Mouse (Mus musculus) olfactory bulb, adult 2 months (tissue): ENCODE measurements around the gene Lgals4. TPM values are rescaled to one million over a fixed set of nuclear protein-coding genes. Genes with fewer than 3 reads are reported as not detected.

ENCODE experiments used
- H3K27ac ChIP-seq: fragments of 200-500 bp; 2 replicates; pipeline ENCODE4 v1.5.1; 2012; ENCODE audit warnings: low read depth, low read length; ENCODE audit not compliant: insufficient read depth
- H3K4me1 ChIP-seq: fragments of 200-500 bp; 2 replicates; pipeline ENCODE4 v1.6.1; 2012; ENCODE audit warnings: low read length; ENCODE audit not compliant: control insufficient read depth, insufficient read depth
- H3K4me3 ChIP-seq: fragments of 200-500 bp; 2 replicates; pipeline ENCODE4 v1.5.1; 2012; ENCODE audit warnings: mild to moderate bottlenecking, low read depth, low read length, moderate library complexity; ENCODE audit not compliant: insufficient read depth
- CTCF ChIP-seq: fragments of 200-500 bp; IDR thresholded peaks from 2 replicates; pipeline ENCODE4 v1.5.1; 2012; ENCODE audit warnings: low read depth, mild to moderate bottlenecking, low read length, moderate library complexity; ENCODE audit not compliant: insufficient read depth
- POLR2A ChIP-seq: fragments of 200-500 bp; IDR thresholded peaks from 2 replicates; pipeline ENCODE4 v1.6.1; 2012; ENCODE audit warnings: mild to moderate bottlenecking, low read depth, low read length, moderate library complexity; ENCODE audit not compliant: insufficient read depth
- WGBS: fragments of 180-500 bp; shearing (Covaris S2); methylation state at CpG from one replicate; pipeline ENCODE4 v1.1.7; 2018; 5-methylcytosine and 5-hydroxymethylcytosine counted together
- polyA plus RNA-seq: library from polyadenylated mRNA; stranded (reverse); fragments of >200 nt; gene quantifications from 2 replicates; pipeline ENCODE4 v1.2.4, GENCODE M21; 2012; ENCODE audit warnings: low replicate concordance; ENCODE audit not compliant: missing spikeins, insufficient read depth, insufficient read length

The Lgals4 gene
- polyA plus RNA-seq, 1 experiment: not detected

DNA sequence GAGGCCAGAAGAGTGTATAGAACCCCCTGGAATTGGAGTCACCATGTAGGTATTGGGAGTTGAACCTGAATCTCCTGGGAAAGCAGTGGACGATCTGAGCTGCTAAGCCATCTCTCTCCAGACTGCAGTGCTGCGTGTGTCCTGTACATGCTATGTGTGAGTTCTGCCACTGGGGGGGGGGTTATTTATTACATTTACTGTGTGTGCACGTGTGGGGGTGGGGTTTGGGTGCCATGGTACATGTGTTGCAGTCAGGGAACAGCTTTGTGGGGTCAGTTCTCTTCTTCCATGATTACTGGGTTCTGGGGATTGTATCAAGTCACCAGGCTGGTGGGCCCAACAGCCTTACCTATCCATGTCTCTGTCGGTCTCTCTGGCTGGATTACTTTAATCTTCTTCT is 26.8 kb upstream of the Lgals4 start:
- Histone ChIP-seq H3K27ac (no peak overlapping the region), H3K4me3 (no peak overlapping the region), H3K4me1 (peaks cover 17% of the 10 kb centered on the region)
- TF ChIP-seq CTCF (no peak), POLR2A (no peak)
- WGBS: 74% methylated on average over 4 of the region's 4 CpGs

DNA sequence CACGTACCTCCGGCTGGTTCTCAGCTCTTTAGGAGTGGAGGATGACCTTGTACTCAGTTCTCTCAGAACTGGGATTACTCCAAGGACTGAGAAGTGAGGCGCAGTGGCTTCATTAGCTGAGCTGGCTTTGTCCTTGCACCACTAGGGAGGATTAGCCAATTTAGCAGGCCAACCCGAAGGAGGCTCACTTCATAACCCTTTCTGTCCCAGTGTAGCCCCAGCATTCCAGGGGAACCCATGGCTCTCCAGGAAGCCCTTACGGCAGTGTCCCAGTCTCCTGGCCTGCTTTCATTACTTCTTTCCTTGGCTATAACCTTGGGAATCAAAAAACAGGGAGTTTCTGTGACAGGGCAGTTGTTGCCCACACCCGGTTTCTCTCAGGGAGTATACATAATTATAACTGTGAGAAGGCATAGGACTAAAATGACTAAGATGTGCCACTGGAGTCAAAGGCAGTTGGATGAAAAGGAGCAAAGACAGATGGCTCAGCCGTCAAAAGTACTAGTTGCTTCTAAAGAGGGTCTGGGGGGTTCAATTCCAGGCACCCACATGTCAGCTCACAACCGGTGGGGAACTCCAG is 25.9 kb upstream of the Lgals4 start:
- TF ChIP-seq CTCF: no peak
- no peak for TF ChIP-seq POLR2A
- Histone ChIP-seq H3K27ac (peak overlapping the region; percentile 86), H3K4me1 (peaks cover 17% of the 10 kb centered on the region), H3K4me3 (peak overlapping the region; percentile 73)
- 22% methylated on average over 7 of the region's 8 CpGs for WGBS

DNA sequence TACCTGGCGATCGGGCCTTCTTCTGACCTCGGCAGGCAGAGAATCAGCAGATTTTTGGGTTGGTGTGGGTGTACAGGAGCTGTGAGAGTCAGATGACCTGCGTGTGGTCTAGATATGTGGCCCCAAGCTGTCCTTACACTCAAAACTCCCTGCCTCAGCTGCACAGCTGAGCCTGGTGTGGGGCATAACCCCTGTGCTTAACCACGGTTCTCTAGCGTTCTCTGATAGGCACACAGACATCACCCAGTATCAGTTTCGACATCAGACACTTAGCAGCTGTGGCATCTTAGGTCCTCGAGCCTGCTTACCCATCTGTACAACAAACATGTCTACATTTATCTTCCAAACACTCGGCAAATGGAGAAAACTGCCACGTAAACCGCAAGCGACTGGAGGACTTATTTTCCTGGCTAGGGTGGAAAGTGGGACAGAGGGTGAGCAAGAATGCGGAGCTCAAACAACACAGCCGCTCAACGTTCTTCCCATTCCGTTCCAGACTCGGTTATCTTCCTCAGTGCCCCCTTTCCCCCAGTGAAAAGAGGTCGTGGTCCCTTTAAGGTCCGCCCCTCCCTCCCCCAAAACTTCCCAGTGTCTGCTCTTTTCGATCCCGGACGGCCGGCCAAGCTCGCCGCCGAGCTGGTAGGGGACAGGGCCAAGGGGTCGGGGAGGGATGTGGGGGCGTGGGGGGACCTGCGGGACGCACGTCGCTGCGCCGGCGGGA is 25.3 kb upstream of the Lgals4 start, which contains the start of gene Hnrnpl:
Gene Hnrnpl, plus strand, starts transcription at position 321 of the 721 bp plus-strand sequence.
- TF ChIP-seq CTCF: no peak
- no peak for TF ChIP-seq POLR2A
- Histone ChIP-seq H3K4me3 (peak within 1 kb of the TSS; percentile 73), H3K4me1 (peaks cover 16% of the 10 kb centered on the region), H3K27ac (peak within 1 kb of the TSS; percentile 92)
- WGBS: 1% methylated on average over 35 of the region's 35 CpGs

DNA sequence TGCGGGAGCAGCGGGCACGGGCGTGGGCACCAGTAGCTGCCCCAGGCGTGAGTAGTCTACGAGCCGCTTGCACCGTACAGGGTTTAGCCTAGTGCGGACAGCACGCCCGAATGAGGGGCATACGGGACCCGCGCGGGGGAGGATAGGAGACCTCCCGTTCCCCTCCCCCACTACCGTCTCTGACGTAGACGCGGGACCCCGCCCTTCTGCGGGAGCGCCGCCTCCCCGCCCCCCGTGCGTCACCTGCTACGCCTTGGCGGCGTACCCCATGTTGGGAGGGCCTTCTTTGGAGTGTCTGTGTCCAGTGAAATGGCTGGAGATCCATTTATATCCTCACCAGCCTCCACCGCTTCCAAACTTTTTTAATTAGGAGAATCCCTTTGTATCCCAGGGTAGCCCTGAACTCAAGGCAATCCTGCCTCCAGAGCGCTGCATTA is 24.7 kb upstream of the Lgals4 start:
- peak overlapping the region; percentile 73 for H3K4me3 ChIP-seq
- H3K27ac ChIP-seq: peak overlapping the region; percentile 92
- H3K4me1 ChIP-seq: peaks cover 18% of the 10 kb centered on the region
- TF ChIP-seq CTCF (no peak), POLR2A (peak; percentile 37; the same call in 1 of the 2 replicates)
- 1% methylated on average over 30 of the region's 32 CpGs for WGBS

DNA sequence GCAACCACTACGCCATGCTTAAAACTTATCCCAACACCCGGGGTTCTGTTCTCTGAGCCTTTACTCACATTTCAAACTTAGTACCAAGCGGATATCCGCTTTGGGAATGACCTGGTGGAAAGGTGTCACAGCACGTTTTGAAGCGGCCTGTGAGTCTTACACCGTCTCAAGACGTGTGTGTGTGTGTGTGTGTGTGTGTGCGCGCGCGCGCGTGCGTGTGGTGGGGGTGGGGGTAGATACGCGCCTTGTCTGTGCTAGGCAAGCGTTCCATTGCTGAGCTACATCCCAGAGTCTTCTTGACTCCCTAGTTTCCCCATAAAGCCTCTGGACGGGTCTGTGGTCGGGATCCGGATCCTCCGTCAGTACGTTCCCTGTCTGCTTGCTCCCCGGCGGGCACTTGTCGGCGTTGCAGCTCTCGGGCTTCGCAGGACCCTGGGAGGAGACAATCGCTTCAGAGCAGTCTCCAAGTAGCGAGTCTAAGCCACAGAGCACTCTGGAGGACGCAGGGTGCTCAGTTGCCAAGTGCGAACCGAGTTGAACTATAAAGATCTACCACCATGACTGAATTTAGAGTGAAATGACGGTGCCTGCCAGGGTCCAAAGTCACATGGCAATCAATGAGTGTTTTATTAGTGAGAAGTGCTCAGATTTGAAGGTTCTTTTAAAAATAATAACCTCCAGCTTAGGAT is 24.1 kb upstream of the Lgals4 start:
- TF ChIP-seq CTCF (no peak), POLR2A (peak; percentile 16; the same call in 1 of the 2 replicates)
- Histone ChIP-seq H3K4me3 (peak overlapping the region; percentile 73), H3K27ac (peak overlapping the region; percentile 87), H3K4me1 (peaks cover 21% of the 10 kb centered on the region)
- WGBS: under 1% methylated on average over 35 of the region's 35 CpGs

DNA sequence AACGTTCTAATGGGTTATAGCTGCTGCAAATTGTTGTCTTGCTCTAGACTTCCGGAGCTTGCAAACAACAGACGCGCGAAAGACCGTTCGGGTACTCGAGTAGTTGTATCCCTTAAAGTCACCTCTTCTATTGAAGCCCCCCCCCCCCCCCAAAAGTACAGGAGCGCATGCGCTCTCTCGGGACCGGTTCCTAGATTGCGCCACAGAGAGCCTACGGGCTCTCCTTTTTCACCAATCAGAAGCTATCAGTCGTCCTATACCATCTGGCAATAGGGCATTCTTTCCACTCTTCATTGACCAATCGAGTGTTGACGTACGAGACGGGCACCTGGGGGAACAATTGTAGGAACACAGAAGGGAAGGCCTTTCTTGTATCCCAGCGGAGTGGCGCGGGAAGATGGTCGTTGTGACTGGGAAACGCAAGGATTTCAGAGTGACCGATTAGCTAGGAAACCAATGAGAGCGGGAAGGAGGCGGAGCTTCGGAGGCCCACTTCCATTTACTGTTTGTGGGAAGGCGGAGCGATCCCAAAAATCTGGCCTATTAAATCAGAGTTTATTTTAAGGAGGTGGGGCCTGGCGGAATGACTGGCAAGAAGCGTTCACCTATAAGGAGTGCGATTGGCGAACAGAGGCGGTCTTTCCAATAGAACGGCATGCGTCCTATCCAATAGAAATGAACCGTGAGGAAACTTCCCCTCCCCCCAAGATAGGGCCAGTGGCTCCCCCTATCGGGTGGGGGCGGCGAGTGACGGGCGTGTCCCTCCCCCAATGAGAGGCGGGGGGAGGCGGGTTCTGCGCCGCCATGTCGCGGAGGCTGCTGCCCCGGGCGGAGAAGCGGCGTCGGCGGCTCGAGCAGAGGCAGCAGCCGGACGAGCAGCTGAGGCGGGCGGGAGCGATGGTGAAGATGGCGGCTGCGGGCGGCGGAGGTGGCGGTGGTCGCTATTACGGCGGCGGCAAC is 23.3 kb upstream of the Lgals4 start:
- H3K4me3 ChIP-seq: peak overlapping the region; percentile 93
- peak overlapping the region; percentile 97 for H3K27ac ChIP-seq
- TF ChIP-seq CTCF (no peak), POLR2A (peak; percentile 78)
- peaks cover 28% of the 10 kb centered on the region for H3K4me1 ChIP-seq
- WGBS: under 1% methylated on average over 70 of the region's 70 CpGs

DNA sequence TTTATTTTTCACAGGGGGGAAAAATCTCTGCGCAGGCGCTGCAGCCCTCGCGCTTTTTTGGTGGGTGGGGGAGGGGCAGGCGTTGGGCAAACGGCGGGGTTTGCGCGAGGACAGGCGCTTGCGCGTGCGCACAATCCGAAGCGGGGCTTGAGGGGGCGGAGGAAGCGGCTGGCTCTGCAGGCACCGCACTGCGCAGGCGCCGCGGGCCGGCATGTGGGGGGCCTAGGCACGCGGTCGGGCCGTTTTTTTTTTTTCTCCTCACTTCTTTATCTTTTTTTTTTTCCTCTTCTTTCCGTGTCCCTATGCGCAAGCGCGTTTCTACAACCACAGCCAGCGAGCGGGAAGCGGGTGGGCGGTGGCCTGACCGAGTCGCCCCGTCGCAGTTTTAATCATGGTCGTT is 22.4 kb upstream of the Lgals4 start:
- peak overlapping the region; percentile 97; the same call in 1 of the 2 replicates for H3K27ac ChIP-seq
- TF ChIP-seq CTCF (no peak), POLR2A (no peak)
- under 1% methylated on average over 39 of the region's 40 CpGs for WGBS

DNA sequence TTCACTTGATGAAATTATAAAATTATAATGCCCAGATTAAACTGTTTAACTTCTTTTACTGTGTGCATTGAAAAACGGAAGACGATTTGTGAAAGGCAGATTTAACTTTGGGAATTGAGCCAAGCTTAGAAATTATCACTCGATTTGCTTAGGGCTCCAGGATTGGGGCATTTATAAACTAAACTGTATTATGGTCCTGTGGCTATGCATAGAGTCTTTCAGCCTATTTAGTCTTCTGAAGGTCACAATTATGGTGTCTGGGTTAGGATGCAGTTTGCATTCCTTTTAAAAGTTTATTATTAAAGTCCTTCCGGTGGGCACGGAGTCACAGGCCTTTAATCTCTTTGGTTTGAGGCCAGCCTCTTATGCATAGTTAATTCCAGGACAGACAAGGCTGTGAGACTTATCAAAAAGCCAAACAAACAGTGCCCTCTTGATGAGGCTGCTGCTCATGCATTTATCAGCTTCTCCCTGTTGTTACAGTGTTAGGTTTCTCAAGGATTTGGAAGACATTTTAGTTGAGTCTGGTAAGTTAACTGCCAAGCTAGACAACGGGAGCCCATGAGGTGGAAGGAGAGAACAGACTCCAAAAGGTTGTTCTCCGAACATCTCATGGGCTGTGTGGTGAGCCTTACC is 21.9 kb upstream of the Lgals4 start:
- peak overlapping the region; percentile 93 for H3K4me3 ChIP-seq
- under 1% methylated on average over 7 of the region's 7 CpGs for WGBS
- H3K4me1 ChIP-seq: peaks cover 41% of the 10 kb centered on the region
- H3K27ac ChIP-seq: no peak overlapping the region
- TF ChIP-seq CTCF (no peak), POLR2A (no peak)

More for the DNA sequence above, 22.4 kb upstream of the Lgals4 start:
- H3K4me3 ChIP-seq: peak overlapping the region; percentile 93
- H3K4me1 ChIP-seq: peaks cover 36% of the 10 kb centered on the region
